Mouse (Mus musculus) forebrain, embryonic 13.5 days (tissue): ENCODE results near the gene Zfp74. TPM values are rescaled to one million over a fixed set of nuclear protein-coding genes. Genes with fewer than 3 reads are reported as not detected.
A peak's percentile ranks its signal among the peaks of the same experiment; 100 is the strongest.

Experiments
- ATAC-seq: fragments of 200-750 bp; cut with Nextera tagmentation; 2 replicates; pipeline ENCODE4 v1.8.0; 2017
- H3K27ac ChIP-seq: fragments of 300-500 bp; sonication (generic); 2 replicates; pipeline ENCODE4 v1.5.1; 2015; ENCODE audit warnings: inconsistent platforms, mild to moderate bottlenecking, moderate library complexity
- H3K27me3 ChIP-seq: fragments of 300-500 bp; sonication (generic); 2 replicates; pipeline ENCODE4 v1.6.1; 2015; ENCODE audit warnings: mild to moderate bottlenecking, inconsistent platforms
- H3K36me3 ChIP-seq: fragments of 300-500 bp; sonication (generic); 2 replicates; pipeline ENCODE4 v1.6.1; 2015; ENCODE audit warnings: mild to moderate bottlenecking, inconsistent platforms; ENCODE audit not compliant: poor library complexity, severe bottlenecking
- H3K4me1 ChIP-seq: fragments of 300-500 bp; sonication (generic); 2 replicates; pipeline ENCODE4 v1.6.1; 2015; ENCODE audit warnings: inconsistent platforms
- H3K4me2 ChIP-seq: fragments of 300-500 bp; sonication (generic); 2 replicates; pipeline ENCODE4 v1.6.1; 2015; ENCODE audit warnings: inconsistent platforms, mild to moderate bottlenecking, moderate library complexity
- H3K4me3 ChIP-seq: fragments of 300-500 bp; sonication (generic); 2 replicates; pipeline ENCODE4 v1.5.1; 2015; ENCODE audit warnings: mild to moderate bottlenecking, inconsistent platforms
- H3K9ac ChIP-seq: fragments of 300-500 bp; sonication (generic); 2 replicates; pipeline ENCODE4 v1.6.1; 2015; ENCODE audit warnings: mild to moderate bottlenecking, inconsistent platforms
- H3K9me3 ChIP-seq: fragments of 300-500 bp; sonication (generic); replicated peaks from 2 replicates; pipeline ENCODE4 v1.6.1; 2016; ENCODE audit warnings: inconsistent platforms
- WGBS: fragments of 180-500 bp; shearing (Covaris S2); methylation state at CpG from one replicate; pipeline ENCODE4 v1.1.7; 2015; 5-methylcytosine and 5-hydroxymethylcytosine counted together
- polyA plus RNA-seq: library from polyadenylated mRNA; unstranded; fragments of >200 nt; fragmentation: Nextera tagmentation; extraction: Ambion mirVana; gene quantifications from 2 replicates; pipeline ENCODE4 v1.2.1, GENCODE M21; 2015

Gene Zfp74
- 16.6 TPM in 2 replicates for polyA plus RNA-seq

DNA sequence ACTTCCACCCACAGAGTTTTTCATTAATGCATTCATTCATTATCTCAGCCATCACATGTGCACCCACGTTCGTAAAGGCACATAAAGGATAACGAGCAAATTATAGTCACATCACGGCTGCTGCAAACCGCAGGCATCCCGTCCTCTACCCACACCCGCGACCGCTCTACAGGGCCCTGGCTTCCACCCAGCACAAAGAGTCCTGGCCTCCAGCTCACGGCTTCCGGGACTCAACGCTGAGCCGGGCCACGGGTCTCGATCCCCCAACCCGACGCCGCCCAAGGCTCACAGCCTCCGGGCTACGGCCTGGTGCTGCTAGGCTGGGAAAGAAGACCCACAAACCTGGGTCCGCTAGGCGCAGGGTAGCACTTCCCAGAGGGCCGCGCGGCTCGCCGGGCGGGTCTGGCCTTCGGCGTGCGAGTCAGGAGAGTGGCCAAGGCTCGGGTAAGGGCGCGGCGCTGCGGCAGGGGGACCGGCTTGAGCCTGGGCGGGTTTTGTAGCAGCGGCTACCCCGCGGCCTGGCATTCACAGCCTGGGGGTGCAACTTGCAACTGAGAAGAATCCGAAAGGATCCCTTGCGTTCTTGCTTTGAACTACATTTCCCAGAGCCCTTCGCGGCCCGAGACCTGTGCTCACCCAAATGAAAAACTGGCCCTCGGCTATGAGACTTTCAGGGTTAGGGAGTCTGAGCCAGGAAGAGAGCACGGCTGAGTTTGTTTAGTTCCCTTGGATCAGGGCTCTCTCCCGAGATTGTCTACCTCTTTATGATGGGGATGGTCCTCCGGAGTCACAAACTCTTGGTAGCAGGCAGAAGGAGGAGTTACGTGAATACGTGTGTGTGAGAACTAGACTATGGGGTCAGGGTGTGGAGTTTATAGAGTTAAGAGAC is at the start of gene Zfp74:
Gene Zfp74, minus strand, starts transcription at position 577 of the 889 bp plus-strand sequence.
- Histone ChIP-seq H3K4me1 (peaks cover 15% of the 10 kb centered on the region), H3K4me2 (peak within 1 kb of the TSS; percentile 66), H3K27ac (peak within 1 kb of the TSS; percentile 95), H3K36me3 (peaks cover 21% of the 10 kb centered on the region), H3K9me3 (no peaks in the 10 kb centered on the region), H3K4me3 (peak within 1 kb of the TSS; percentile 77), H3K9ac (peak within 1 kb of the TSS; percentile 91), H3K27me3 (no peaks in the 10 kb centered on the region)
- under 1% methylated on average over 52 of the region's 52 CpGs for WGBS
- peak; percentile 95 for ATAC-seq

DNA sequence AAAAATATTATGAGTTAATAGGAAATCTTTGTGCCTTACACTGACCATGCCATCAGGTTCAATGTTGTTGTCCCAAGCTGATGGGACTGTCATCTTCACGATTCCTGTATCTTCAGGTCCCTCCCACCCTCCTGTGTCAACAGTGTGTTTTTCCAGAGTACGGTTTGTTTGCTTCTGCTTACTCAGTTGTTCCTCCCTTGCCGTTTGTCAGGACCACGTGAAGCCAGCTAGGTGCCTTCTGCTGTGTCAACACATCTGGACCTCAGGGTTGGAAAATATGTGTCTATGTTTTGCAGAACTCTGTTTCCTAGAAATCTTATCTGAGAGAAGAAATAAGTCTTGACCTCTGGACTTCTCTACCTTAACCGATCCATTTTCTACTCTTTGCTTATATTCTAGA is 46.7 kb upstream of the Zfp74 start:
- Histone ChIP-seq H3K9ac (no peak overlapping the region), H3K4me1 (no peaks in the 10 kb centered on the region), H3K27me3 (no peaks in the 10 kb centered on the region), H3K4me3 (no peak overlapping the region), H3K9me3 (no peaks in the 10 kb centered on the region), H3K4me2 (no peak overlapping the region), H3K27ac (no peak overlapping the region), H3K36me3 (peaks cover 71% of the 10 kb centered on the region)
- 93% methylated on average over 5 of the region's 5 CpGs for WGBS
- ATAC-seq: no peak

DNA sequence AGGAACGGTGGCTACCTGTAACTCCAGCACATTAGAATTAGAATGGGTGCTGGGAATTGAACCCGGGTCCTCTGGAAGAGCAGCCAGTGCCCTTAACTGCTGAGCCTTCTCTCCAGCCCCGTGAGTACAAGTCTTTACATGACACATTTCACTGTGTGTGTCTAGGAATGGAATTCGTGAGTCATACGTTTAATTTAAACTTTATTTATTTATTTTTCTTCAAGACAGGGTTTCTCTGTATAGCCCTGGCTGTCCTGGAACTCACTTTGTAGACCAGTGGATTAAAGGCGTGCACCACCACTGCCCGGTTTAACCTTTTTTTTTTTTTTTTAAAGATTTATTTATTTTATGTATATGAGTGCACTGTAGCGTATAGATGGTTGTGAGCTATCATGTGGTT is 41.2 kb upstream of the Zfp74 start:
- H3K9me3 ChIP-seq: no peaks in the 10 kb centered on the region; the same call in 1 of the 2 replicates
- no peak overlapping the region for H3K4me2 ChIP-seq
- no peaks in the 10 kb centered on the region for H3K27me3 ChIP-seq
- peaks cover 87% of the 10 kb centered on the region for H3K36me3 ChIP-seq
- H3K27ac ChIP-seq: no peak overlapping the region
- 95% methylated on average over 8 of the region's 8 CpGs for WGBS
- ATAC-seq: no peak
- no peaks in the 10 kb centered on the region for H3K4me1 ChIP-seq
- H3K9ac ChIP-seq: no peak overlapping the region
- H3K4me3 ChIP-seq: no peak overlapping the region

DNA sequence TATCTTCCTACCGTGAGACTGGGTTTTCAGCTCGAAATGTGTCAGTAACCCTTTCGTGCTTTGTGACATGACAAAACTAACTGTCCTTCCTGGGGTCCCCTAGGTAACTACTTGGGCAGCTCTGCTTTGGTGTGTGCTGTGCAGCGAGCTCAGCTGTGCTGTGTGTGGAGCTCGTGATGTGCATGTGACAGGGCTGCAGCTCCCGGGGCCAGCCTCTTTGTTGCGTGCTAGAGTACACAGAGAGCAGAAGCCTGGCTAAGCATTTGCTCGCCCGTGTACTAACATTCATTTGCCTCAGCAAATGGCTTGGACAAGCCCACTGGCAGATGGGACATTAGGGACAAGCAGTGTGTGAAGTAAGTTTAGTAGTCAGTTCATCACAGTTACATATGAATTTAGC is 39.5 kb upstream of the Zfp74 start:
- no peak overlapping the region for H3K4me3 ChIP-seq
- H3K27me3 ChIP-seq: no peaks in the 10 kb centered on the region
- 98% methylated on average over 9 of the region's 9 CpGs for WGBS
- ATAC-seq: no peak
- peaks cover 79% of the 10 kb centered on the region for H3K36me3 ChIP-seq
- H3K9me3 ChIP-seq: no peaks in the 10 kb centered on the region; the same call in 1 of the 2 replicates
- no peaks in the 10 kb centered on the region for H3K4me1 ChIP-seq
- H3K27ac ChIP-seq: no peak overlapping the region
- H3K4me2 ChIP-seq: no peak overlapping the region
- no peak overlapping the region for H3K9ac ChIP-seq

DNA sequence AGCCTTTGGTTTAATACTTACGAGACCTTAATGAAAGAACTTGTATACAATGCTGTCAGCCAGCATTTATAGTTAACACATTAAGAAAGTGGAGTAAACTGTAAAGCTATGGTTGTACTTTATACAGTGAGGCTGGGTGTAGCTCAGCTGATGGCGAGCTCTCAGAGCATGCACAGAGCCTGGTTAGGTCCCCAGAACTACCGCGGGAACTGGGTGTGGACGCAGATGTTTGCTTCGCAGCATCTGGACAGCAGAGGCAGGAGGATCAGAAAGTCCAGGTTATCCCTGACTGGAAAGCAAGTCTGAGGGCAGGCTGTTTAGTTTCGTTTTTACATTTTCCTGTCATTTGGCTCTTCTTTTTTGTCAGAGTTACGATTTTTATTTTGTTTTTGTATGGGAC is 38.8 kb upstream of the Zfp74 start:
- peaks cover 78% of the 10 kb centered on the region for H3K36me3 ChIP-seq
- H3K9ac ChIP-seq: no peak overlapping the region

DNA sequence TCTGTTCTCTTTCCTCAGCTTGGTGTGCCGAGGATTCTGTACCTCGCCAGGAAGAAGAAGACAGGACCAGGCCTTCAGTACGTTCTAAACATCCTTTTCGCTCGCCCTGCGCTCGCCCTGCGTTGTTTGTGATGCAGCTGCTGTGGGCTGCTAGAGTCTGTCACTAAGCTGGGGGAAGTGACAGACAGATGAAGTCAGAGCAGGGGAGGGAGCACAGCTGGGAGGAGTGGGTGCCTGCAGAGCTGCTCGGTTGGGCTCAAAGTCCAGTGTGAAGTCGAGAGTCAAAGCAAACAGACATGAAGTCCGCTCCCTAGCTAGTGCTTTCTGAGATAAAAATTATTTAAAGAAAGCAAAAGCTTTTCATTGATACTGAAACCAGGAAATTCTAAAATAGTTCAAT is 35.1 kb upstream of the Zfp74 start:
- Histone ChIP-seq H3K27me3 (no peaks in the 10 kb centered on the region), H3K9ac (no peak overlapping the region), H3K4me3 (no peak overlapping the region), H3K4me2 (no peak overlapping the region), H3K36me3 (peaks cover 59% of the 10 kb centered on the region), H3K4me1 (peaks cover 8% of the 10 kb centered on the region), H3K27ac (no peak overlapping the region), H3K9me3 (no peaks in the 10 kb centered on the region; the same call in 1 of the 2 replicates)
- WGBS: 94% methylated on average over 11 of the region's 11 CpGs
- ATAC-seq: no peak

More for the DNA sequence above, 38.8 kb upstream of the Zfp74 start:
- Histone ChIP-seq H3K27me3 (no peaks in the 10 kb centered on the region), H3K4me1 (no peaks in the 10 kb centered on the region), H3K4me3 (no peak overlapping the region), H3K4me2 (no peak overlapping the region), H3K9me3 (no peaks in the 10 kb centered on the region; the same call in 1 of the 2 replicates), H3K27ac (no peak overlapping the region)
- 98% methylated on average over 8 of the region's 8 CpGs for WGBS
- ATAC-seq: no peak

DNA sequence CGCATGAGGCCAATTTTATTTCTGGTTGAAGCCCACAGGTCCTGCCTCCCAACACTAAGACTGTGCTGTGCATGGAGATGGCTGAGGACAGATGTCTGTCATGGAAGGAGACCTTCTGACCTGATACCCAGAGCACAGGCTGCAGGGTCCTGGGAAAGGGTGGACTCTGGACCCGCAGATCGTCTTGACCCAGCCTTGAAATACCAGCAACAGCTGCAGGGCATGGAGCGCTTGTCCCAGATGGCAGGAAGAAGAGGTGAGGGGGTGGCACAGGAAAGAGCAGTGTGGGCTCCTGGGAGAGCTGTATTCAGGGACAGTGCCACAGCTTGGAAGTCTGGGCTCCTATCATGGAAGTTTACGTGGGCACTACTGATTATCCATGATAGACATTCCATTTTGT is 33.7 kb upstream of the Zfp74 start:
- peaks cover 47% of the 10 kb centered on the region for H3K36me3 ChIP-seq
- H3K4me2 ChIP-seq: no peak overlapping the region
- no peaks in the 10 kb centered on the region for H3K27me3 ChIP-seq
- no peak overlapping the region for H3K27ac ChIP-seq
- H3K9ac ChIP-seq: no peak overlapping the region
- 95% methylated on average over 5 of the region's 5 CpGs for WGBS
- no peaks in the 10 kb centered on the region for H3K9me3 ChIP-seq
- ATAC-seq: no peak
- H3K4me1 ChIP-seq: peaks cover 16% of the 10 kb centered on the region
- H3K4me3 ChIP-seq: no peak overlapping the region

DNA sequence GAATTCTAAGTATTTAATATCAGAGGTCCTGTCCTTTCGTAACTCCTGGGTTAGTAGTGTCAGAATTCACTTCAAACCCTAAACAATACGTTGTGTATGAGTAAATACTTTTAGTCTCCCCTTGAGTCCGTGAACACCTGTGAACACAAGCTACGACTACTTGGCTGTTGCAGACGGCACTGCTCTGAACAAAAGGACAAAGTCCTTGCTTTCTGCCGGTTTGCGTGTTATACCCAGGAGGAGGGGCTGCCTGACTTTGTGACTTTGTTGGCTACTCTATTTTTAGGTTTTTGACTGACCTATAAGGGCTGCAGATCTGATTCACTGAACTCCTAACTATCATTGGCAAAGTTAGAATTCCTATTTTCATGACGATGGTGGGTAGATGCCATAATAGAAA is 32.2 kb upstream of the Zfp74 start:
- Histone ChIP-seq H3K36me3 (peaks cover 36% of the 10 kb centered on the region), H3K4me1 (peaks cover 19% of the 10 kb centered on the region), H3K27me3 (no peaks in the 10 kb centered on the region), H3K9me3 (no peaks in the 10 kb centered on the region), H3K9ac (no peak overlapping the region), H3K4me2 (no peak overlapping the region), H3K27ac (no peak overlapping the region), H3K4me3 (no peak overlapping the region)
- ATAC-seq: no peak
- 89% methylated on average over 8 of the region's 8 CpGs for WGBS

DNA sequence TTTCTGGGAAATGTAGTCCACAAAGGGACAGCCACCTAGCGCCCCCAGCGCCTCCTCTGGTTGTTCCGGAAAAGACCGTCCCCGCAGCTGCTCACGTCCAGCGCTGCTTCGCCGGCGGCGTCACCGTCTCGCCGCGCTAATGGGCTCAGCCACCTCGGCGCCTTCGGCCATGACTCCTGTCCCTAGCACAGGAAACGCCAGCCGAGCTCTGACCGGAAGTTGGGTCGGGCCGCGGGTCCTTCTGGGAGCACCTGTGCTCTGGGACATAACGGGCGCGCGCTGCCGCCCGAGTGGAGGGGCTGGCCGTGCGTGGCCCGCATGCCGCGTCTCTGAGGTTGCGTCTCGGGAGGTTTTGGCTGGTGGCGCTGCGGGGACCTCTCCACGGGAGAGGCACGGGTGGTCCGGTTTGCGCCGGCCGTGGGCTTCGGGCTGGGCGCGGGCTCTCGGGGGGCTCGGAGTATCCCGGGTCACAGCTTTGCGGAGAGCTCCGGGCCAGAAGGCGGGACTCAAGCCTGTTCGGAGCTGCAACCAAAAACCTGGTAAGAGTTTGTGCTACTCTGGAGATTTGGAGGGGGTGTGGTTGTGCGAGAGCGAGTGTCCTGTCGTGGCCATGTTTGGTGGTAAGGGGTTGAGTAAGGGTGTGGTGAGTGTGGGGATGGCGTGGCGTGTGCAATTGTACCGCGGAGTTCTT is 29.9 kb upstream of the Zfp74 start, which contains the start of gene Zfp568:
Gene Zfp568, plus strand, starts transcription at position 266 of the 691 bp plus-strand sequence.
- no peaks in the 10 kb centered on the region for H3K9me3 ChIP-seq
- WGBS: under 1% methylated on average over 62 of the region's 62 CpGs
- peak within 1 kb of the TSS; percentile 84 for H3K4me3 ChIP-seq
- peaks cover 19% of the 10 kb centered on the region for H3K4me1 ChIP-seq
- H3K27me3 ChIP-seq: no peaks in the 10 kb centered on the region
- peak within 1 kb of the TSS; percentile 73 for H3K4me2 ChIP-seq
- peak; percentile 97 for ATAC-seq
- peak within 1 kb of the TSS; percentile 92 for H3K27ac ChIP-seq
- peak within 1 kb of the TSS; percentile 89 for H3K9ac ChIP-seq
- H3K36me3 ChIP-seq: peaks cover 20% of the 10 kb centered on the region

DNA sequence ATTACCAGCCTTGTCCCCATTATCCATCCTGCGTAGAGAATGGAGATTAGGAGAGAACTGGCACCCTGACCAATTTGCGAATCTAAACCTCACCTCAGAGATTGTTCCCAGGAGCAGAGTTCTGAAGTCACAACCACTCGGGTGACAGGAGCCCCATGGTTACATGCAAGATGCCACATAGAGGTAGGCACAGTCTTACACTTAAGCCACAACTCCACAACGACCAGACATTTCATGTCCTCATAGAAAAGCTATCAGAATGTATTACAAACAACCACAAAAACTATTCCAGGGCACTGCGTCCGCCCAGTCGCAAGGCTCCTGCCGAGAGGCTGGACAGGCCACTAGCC is 29.4 kb upstream of the Zfp74 start:
- peaks cover 18% of the 10 kb centered on the region for H3K36me3 ChIP-seq
- H3K9ac ChIP-seq: peak overlapping the region; percentile 89
- peak overlapping the region; percentile 73 for H3K4me2 ChIP-seq
- H3K4me3 ChIP-seq: peak overlapping the region; percentile 84
- WGBS: under 1% methylated on average over 8 of the region's 8 CpGs
- no peaks in the 10 kb centered on the region for H3K9me3 ChIP-seq
- no peaks in the 10 kb centered on the region for H3K27me3 ChIP-seq
- no peak for ATAC-seq
- peaks cover 19% of the 10 kb centered on the region for H3K4me1 ChIP-seq
- peak overlapping the region; percentile 92 for H3K27ac ChIP-seq

DNA sequence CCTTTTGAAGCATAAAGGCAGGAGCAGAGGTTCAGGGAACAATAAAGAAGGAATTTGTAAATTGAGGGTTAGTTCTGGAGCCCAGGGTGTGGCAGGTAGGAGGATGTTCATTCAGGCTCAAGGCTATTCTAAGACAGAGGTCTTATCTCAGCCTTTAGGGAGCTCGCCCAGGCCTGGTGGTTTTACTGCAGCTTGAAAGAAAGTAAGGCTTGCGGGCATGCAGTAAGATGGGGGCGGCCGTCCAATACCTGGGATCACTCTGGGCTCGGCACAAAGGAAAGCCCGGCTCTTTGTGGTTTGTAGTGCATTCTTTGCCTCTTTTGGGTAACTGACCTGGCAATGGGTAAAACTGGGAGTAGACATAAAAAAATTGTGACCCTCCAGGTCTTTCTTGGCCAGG is 29.0 kb upstream of the Zfp74 start:
- WGBS: 15% methylated on average over 6 of the region's 6 CpGs
- peak overlapping the region; percentile 92; the same call in 1 of the 2 replicates for H3K27ac ChIP-seq
- H3K4me1 ChIP-seq: peaks cover 19% of the 10 kb centered on the region
- H3K36me3 ChIP-seq: peaks cover 15% of the 10 kb centered on the region
- H3K27me3 ChIP-seq: no peaks in the 10 kb centered on the region
- no peak for ATAC-seq
- no peaks in the 10 kb centered on the region for H3K9me3 ChIP-seq
- H3K4me2 ChIP-seq: peak overlapping the region; percentile 73
- H3K4me3 ChIP-seq: peak overlapping the region; percentile 84
- H3K9ac ChIP-seq: peak overlapping the region; percentile 89

DNA sequence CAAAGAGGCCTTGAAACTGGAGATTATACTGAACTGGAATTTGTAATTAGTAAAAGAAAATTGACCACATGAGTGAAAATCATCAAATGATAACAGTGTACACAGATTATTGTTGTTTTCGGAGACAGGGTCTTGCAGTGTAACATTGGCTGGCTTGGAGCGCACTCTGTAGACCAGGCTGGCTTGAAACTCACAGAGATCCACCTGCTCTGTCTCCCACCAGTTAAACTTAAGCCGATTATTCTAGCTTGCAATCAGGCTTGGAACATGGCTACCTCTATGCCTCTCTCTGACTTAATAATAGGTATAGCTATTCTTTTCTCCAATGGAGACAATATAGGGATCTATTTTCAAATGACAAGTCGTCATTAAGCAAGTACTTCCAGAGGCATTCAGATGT is 28.5 kb upstream of the Zfp74 start:
- peak overlapping the region; percentile 73 for H3K4me2 ChIP-seq
- H3K4me3 ChIP-seq: no peak overlapping the region

More for the DNA sequence above, 28.5 kb upstream of the Zfp74 start:
- Histone ChIP-seq H3K4me1 (peaks cover 19% of the 10 kb centered on the region), H3K27ac (no peak overlapping the region), H3K36me3 (peaks cover 9% of the 10 kb centered on the region), H3K9ac (no peak overlapping the region), H3K27me3 (no peaks in the 10 kb centered on the region), H3K9me3 (no peaks in the 10 kb centered on the region)
- 80% methylated on average over 4 of the region's 4 CpGs for WGBS
- no peak for ATAC-seq
